Mouse (Mus musculus) megakaryocyte progenitor cell, adult 5-6 weeks (primary cell): Measurements from ENCODE around the gene Elk3. TPM values are rescaled to one million over a fixed set of nuclear protein-coding genes. Genes with fewer than 3 reads are reported as not detected.

Source experiments
- total RNA-seq, 2 experiments: library from RNA; stranded (forward) in 1 of 2; stranded (reverse) in 1 of 2; fragments of 157-497, 149-512 nt in 1 of 2; fragments of 200-1000 nt in 1 of 2; gene quantifications; 2 replicates each; pipeline versions ENCODE4 v1.2.3 to v1.2.4; 2015 to 2017

The Elk3 gene
- total RNA-seq, 2 experiments from 2014 or later = 15.9 to 28.4 TPM

Other genes with a start within 250 kb of the Elk3 start
- 1.1 and 1.5 TPM in 2 replicates for gene Cfap54, start 229.5 kb downstream of the Elk3 start, total RNA-seq (2015)
- gene Cfap54, start 229.5 kb downstream of the Elk3 start, total RNA-seq (2017) = 0.44 and 2.1 TPM in 2 replicates
- gene Cdk17, start 150.3 kb downstream of the Elk3 start, total RNA-seq (2015) = 36.8 and 43.6 TPM in 2 replicates
- 37.6 and 44.9 TPM in 2 replicates for gene Cdk17, start 150.3 kb downstream of the Elk3 start, total RNA-seq (2017)
- gene Lta4h, start 142.3 kb upstream of the Elk3 start, total RNA-seq (2015) = 1,064 and 1,073 TPM in 2 replicates
- gene Lta4h, start 142.3 kb upstream of the Elk3 start, total RNA-seq (2017) = 756 and 853 TPM in 2 replicates
- gene Hal, start 177.6 kb upstream of the Elk3 start, total RNA-seq (2015) = 0.42 and 0.71 TPM in 2 replicates
- gene Hal, start 177.6 kb upstream of the Elk3 start, total RNA-seq (2017) = 1.1 TPM in 2 replicates
- 0.17 and 0.68 TPM in 2 replicates for gene Amdhd1, start 228.9 kb upstream of the Elk3 start, total RNA-seq (2015)
- 0.07 and 0.08 TPM in 2 replicates for gene Amdhd1, start 228.9 kb upstream of the Elk3 start, total RNA-seq (2017)
- 0.10 and 0.12 TPM in 2 replicates for gene Ccdc38, start 229.5 kb upstream of the Elk3 start, total RNA-seq (2015)
- gene Ccdc38, start 229.5 kb upstream of the Elk3 start, total RNA-seq (2017) = 0.04 and 0.20 TPM in 2 replicates